Comparison of ENCODE assay signal across 21 mouse cellular contexts in the genomic region with DNA sequence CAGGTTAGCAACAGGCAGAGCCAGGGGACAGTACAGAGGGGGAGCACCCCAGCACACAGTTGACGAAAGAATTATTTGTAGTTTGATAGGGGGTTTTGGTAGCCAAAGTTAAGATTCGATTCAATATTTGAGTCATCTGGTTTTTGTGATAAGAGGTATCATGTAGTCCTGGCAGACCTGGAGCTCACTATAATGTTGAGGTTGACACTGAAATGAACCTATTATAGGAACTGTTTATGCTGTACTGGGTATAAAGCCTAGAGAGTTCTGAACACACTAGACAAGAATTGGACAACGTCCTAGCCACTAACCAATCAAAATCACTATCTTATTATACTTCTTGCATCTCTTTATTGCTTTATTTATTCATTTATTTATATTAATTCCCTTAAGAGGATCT.
"Had no signal": no experiment of that assay in that cellular context is flagged by ENCODE, and none has a peak within 500 bp of the region (broad histone marks: within the 10 kb centered on the region; RNA-seq: fewer than 3 reads in every experiment).

No protein-coding gene starts in this region.

- DNase-seq: lung, adult 18-20 months; lung, embryonic 14.5 days; lung, postnatal 10 days; lung, postnatal 4 days; midbrain, embryonic 14.5 days; retina, postnatal 1 day; right cerebral cortex, adult 18-20 months; right cerebral cortex, postnatal 25 days; right cerebral cortex, postnatal 4 days; spleen, adult 18-20 months; thymus, adult 18-20 months; thymus, postnatal 14 days; thymus, postnatal 36 days had no signal

- H3K9ac ChIP-seq: liver, embryonic 15.5 days; lung, embryonic 14.5 days; midbrain, embryonic 12.5 days; neural tube, embryonic 13.5 days; neural tube, embryonic 15.5 days had no signal

- H3K27ac ChIP-seq: liver, embryonic 15.5 days; midbrain, embryonic 10.5 days; midbrain, embryonic 12.5 days; neural tube, embryonic 13.5 days; neural tube, embryonic 15.5 days had no signal

- H3K4me2 ChIP-seq: liver, embryonic 15.5 days; lung, embryonic 14.5 days; midbrain, embryonic 12.5 days; neural tube, embryonic 13.5 days; neural tube, embryonic 15.5 days had no signal

- H3K9me3 ChIP-seq: liver, embryonic 15.5 days; megakaryocyte, embryonic 14.5 days; midbrain, embryonic 10.5 days; midbrain, embryonic 12.5 days; neural tube, embryonic 13.5 days; neural tube, embryonic 15.5 days had no signal

- H3K36me3 ChIP-seq: liver, embryonic 15.5 days; midbrain, embryonic 10.5 days; midbrain, embryonic 12.5 days; neural tube, embryonic 13.5 days; neural tube, embryonic 15.5 days had no signal

- ATAC-seq: midbrain, embryonic 16.5 days had no signal

- H3K4me1 ChIP-seq: liver, embryonic 15.5 days; midbrain, embryonic 10.5 days; midbrain, embryonic 12.5 days; neural tube, embryonic 13.5 days; neural tube, embryonic 15.5 days had no signal

- H3K4me3 ChIP-seq: liver, embryonic 15.5 days; megakaryocyte, embryonic 14.5 days; midbrain, embryonic 10.5 days; midbrain, embryonic 12.5 days; myocyte; neural tube, embryonic 13.5 days; neural tube, embryonic 15.5 days had no signal

- H3K27me3 ChIP-seq: liver, embryonic 15.5 days; megakaryocyte, embryonic 14.5 days; midbrain, embryonic 12.5 days; neural tube, embryonic 13.5 days; neural tube, embryonic 15.5 days had no signal
